Mouse (Mus musculus) limb, embryonic 11.5 days (tissue): Measurements from ENCODE around the gene Ngrn. TPM values are rescaled to one million over a fixed set of nuclear protein-coding genes. Genes with fewer than 3 reads are reported as not detected.

Experiments
- ATAC-seq: fragments of 200-750 bp; cut with Nextera tagmentation; 2 replicates; pipeline ENCODE4 v1.8.0; 2017; ENCODE audit warnings: low read depth; ENCODE audit not compliant: insufficient number of reproducible peaks, low FRiP score, low TSS enrichment
- DNase-seq: peaks from one replicate; pipeline ENCODE4 v3.0.0-alpha.2; 2015; ENCODE audit warnings: low spot score
- H3K27ac ChIP-seq: fragments of 300-500 bp; sonication (generic); replicated peaks from 2 replicates; pipeline ENCODE4 v1.5.1; 2014; ENCODE audit warnings: low read depth, mild to moderate bottlenecking, low read length
- H3K27me3 ChIP-seq: fragments of 300-500 bp; sonication (generic); 2 replicates; pipeline ENCODE4 v1.6.1; 2014; ENCODE audit warnings: mild to moderate bottlenecking, low read length, mixed read lengths; ENCODE audit not compliant: control insufficient read depth, insufficient read depth
- H3K36me3 ChIP-seq: fragments of 300-500 bp; sonication (generic); 2 replicates; pipeline ENCODE4 v1.6.1; 2014; ENCODE audit warnings: mild to moderate bottlenecking, low read length, moderate library complexity, mixed read lengths; ENCODE audit not compliant: control insufficient read depth, insufficient read depth
- H3K4me1 ChIP-seq: fragments of 300-500 bp; sonication (generic); 2 replicates; pipeline ENCODE4 v1.6.1; 2014; ENCODE audit warnings: low read length, mixed read lengths; ENCODE audit not compliant: control insufficient read depth, insufficient read depth
- H3K4me2 ChIP-seq: fragments of 300-500 bp; sonication (generic); 2 replicates; pipeline ENCODE4 v1.6.1; 2014; ENCODE audit warnings: low read depth, mild to moderate bottlenecking, moderate library complexity; ENCODE audit not compliant: severe bottlenecking
- H3K4me3 ChIP-seq: fragments of 300-500 bp; sonication (generic); 2 replicates; pipeline ENCODE4 v1.5.1; 2014; ENCODE audit warnings: low read depth, low read length
- H3K9ac ChIP-seq: fragments of 300-500 bp; sonication (generic); 2 replicates; pipeline ENCODE4 v1.6.1; 2014; ENCODE audit warnings: mild to moderate bottlenecking, low read length
- H3K9me3 ChIP-seq: fragments of 300-500 bp; sonication (generic); 2 replicates; pipeline ENCODE4 v1.6.1; 2016; ENCODE audit warnings: low read length; ENCODE audit not compliant: control insufficient read depth
- WGBS: fragments of 180-500 bp; shearing (Covaris S2); extraction: QIAGEN DNeasy Blood & Tissue Kit; methylation state at CpG from one replicate; pipeline ENCODE4 v1.1.7; 2014; 5-methylcytosine and 5-hydroxymethylcytosine counted together
- polyA plus RNA-seq: library from polyadenylated mRNA; unstranded; fragments of >200 nt; fragmentation: Nextera tagmentation; extraction: Ambion mirVana; gene quantifications from 2 replicates; pipeline ENCODE4 v1.2.1, GENCODE M21; 2014

Ngrn gene
- polyA plus RNA-seq, 1 experiment from 2014 or later, result 49.0 TPM

DNA sequence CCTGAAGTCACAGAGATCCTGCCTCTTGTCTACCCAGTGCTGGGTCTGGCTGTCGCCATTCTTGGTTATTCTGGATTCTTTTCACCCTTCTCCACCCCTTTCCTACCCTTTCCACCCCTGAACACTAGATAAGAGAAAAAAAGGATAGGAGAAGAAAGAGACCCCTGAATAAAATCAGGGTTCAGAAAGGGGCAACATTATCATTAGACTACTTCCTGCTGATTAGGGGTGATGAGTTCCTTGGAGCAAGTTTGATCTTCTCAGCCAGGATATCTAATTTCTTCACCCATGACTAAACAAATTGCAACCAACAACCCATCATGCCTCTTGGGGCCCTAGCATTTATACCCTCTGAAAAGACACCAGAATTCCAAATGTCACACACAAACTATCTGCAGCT lies 6.7 kb downstream of the Ngrn start:
- peaks cover 6% of the 10 kb centered on the region for H3K36me3 ChIP-seq
- no peak for ATAC-seq

DNA sequence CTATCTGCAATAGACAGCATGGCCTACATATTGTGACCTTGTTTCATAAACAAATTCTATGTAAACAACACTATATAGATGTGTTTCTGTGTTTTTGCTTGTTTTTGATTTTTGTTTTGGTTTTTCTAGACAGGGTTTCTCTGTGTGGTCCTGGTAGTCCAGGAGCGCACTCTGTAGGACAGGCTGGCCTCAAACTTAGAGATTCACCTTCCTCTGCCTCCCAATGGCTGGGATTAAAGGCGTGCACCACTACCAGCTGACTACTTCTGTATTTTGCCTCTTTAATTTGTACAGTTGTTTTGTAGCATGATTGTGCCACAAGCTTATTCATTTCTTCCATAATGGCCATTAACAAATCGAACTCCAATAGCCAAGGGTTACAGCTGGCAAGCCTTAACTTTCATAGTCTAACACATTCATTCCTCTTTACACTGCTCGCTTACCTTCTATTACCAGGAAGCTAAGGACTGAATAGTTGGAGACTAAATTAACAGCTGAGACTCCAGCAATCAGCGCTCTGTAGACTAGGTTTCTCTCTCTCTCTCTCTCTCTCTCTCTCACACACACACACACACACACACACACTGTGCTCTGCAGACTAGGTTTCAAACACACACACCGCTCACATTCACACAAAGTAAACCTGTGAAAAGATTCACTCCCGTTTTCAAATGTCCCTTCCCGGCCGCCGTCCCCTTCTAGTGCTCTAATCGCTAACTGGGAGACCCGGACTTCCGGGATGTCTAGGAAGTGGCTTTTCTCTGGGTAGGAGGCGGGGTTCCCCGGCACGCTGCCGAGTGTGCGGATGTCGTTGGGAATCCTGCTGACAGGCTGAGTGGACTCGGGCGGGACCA lies 8.1 kb downstream of the Ngrn start, which contains the start of gene Vps33b:
TSS of gene Vps33b (plus strand) at position 753 of the 854 bp plus-strand sequence.
- H3K36me3 ChIP-seq, result peaks cover 10% of the 10 kb centered on the region
- no peak within 1 kb of the TSS for H3K27ac ChIP-seq
- H3K9me3 ChIP-seq, result no peaks in the 10 kb centered on the region; the same call in 1 of the 2 replicates
- H3K4me1 ChIP-seq, result peaks cover 9% of the 10 kb centered on the region
- peak; percentile 95 for DNase-seq
- no peaks in the 10 kb centered on the region for H3K27me3 ChIP-seq
- H3K4me3 ChIP-seq, result peak within 1 kb of the TSS; percentile 75
- peak; percentile 62; the same call in 1 of the 2 replicates for ATAC-seq
- H3K4me2 ChIP-seq, result peak within 1 kb of the TSS; percentile 94
- 6% methylated on average over 21 of the region's 21 CpGs for WGBS
- H3K9ac ChIP-seq, result peak within 1 kb of the TSS; percentile 81

More for the DNA sequence above, 6.7 kb downstream of the Ngrn start:
- Histone ChIP-seq H3K27me3 (no peaks in the 10 kb centered on the region), H3K4me1 (peaks cover 9% of the 10 kb centered on the region), H3K9me3 (no peaks in the 10 kb centered on the region), H3K9ac (no peak overlapping the region), H3K4me2 (no peak overlapping the region), H3K27ac (no peak overlapping the region), H3K4me3 (no peak overlapping the region)
- WGBS, result 72% methylated on average over 1 of the region's 1 CpGs
- DNase-seq, result no peak

DNA sequence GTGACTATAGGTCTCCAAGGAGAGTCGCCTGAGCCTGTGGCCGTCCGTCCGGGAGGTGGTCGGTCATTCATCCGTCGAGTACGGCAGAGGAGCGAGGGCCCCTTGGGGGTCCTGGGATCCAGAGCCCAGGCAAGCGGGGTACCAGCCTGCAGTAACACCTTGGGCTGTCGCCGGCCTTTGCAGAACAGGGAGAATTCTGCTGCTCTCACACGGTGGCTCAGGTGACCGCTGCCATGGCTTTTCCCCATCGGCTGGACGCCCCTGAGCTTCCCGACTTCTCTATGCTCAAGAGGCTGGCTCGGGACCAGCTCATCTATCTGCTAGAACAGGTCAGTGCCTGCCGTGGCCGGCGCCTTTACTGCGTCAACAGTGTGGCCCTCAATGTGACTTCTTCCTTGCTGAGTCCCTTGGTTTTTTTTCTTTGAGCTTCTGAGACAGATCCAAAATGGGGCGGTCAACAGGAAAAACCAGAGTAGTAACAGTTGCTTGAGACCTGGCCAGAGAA lies 8.8 kb downstream of the Ngrn start:
- no peak for ATAC-seq
- no peak for DNase-seq

DNA sequence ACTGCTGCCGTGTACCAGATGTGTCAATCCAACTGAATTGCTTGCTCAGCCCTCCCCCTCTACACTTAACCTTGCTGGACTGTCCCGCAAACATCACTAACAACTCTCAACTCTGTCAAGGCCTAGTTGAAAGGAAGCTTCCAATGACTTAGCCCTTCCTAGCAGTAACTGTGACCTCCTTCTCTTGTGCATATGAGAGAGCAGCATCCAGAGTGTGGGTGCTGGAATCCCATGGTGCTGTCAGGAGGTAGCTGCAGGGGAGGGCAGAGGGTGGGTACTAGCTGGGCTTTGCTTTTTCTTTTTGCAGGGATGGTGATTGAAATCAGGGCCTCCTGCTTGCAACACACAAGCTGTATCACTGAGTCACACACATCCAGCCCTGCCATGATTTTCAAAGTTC lies 12.4 kb downstream of the Ngrn start:
- peaks cover 20% of the 10 kb centered on the region for H3K36me3 ChIP-seq
- DNase-seq (no peak), ATAC-seq (no peak)
- no peak overlapping the region for H3K9ac ChIP-seq
- no peaks in the 10 kb centered on the region for H3K27me3 ChIP-seq
- no peak overlapping the region for H3K4me2 ChIP-seq
- H3K9me3 ChIP-seq, result peaks cover 9% of the 10 kb centered on the region; the same call in 1 of the 2 replicates
- WGBS, result 86% methylated on average over 2 of the region's 2 CpGs
- no peak overlapping the region for H3K4me3 ChIP-seq
- no peak overlapping the region for H3K27ac ChIP-seq
- peaks cover 9% of the 10 kb centered on the region for H3K4me1 ChIP-seq

More for the DNA sequence above, 8.8 kb downstream of the Ngrn start:
- Histone ChIP-seq H3K9ac (peak overlapping the region; percentile 81), H3K4me3 (peak overlapping the region; percentile 75), H3K9me3 (peaks cover 5% of the 10 kb centered on the region; the same call in 1 of the 2 replicates), H3K27ac (no peak overlapping the region), H3K27me3 (no peaks in the 10 kb centered on the region), H3K4me1 (peaks cover 9% of the 10 kb centered on the region), H3K4me2 (peak overlapping the region; percentile 94), H3K36me3 (peaks cover 10% of the 10 kb centered on the region)
- WGBS, result 1% methylated on average over 23 of the region's 23 CpGs

GRCm38 (mm10) chr7:80276374-80276773 lies 15.4 kb downstream of the Ngrn start:
- Histone ChIP-seq H3K27ac (no peak overlapping the region), H3K36me3 (peaks cover 20% of the 10 kb centered on the region), H3K9ac (no peak overlapping the region), H3K4me2 (no peak overlapping the region), H3K4me1 (no peaks in the 10 kb centered on the region), H3K9me3 (peaks cover 9% of the 10 kb centered on the region; the same call in 1 of the 2 replicates), H3K27me3 (no peaks in the 10 kb centered on the region), H3K4me3 (no peak overlapping the region)
- ATAC-seq, result no peak
- 96% methylated on average over 4 of the region's 4 CpGs for WGBS
- no peak for DNase-seq

- DNase-seq (no peak), ATAC-seq (no peak)
- WGBS, result 82% methylated on average over 10 of the region's 10 CpGs
- no peaks in the 10 kb centered on the region for H3K27me3 ChIP-seq
- H3K36me3 ChIP-seq, result peaks cover 10% of the 10 kb centered on the region
- no peaks in the 10 kb centered on the region for H3K4me1 ChIP-seq
- no peak overlapping the region for H3K9ac ChIP-seq
- H3K9me3 ChIP-seq, result peaks cover 3% of the 10 kb centered on the region; the same call in 1 of the 2 replicates
- no peak overlapping the region for H3K4me3 ChIP-seq
- no peak overlapping the region for H3K27ac ChIP-seq
- no peak overlapping the region for H3K4me2 ChIP-seq
These were observed 19.0 kb downstream of the Ngrn start for GRCm38 (mm10) chr7:80280032-80280431.

GRCm38 (mm10) chr7:80280998-80281397 lies 20.0 kb downstream of the Ngrn start:
- H3K27ac ChIP-seq, result no peak overlapping the region
- 87% methylated on average over 2 of the region's 2 CpGs for WGBS
- DNase-seq (no peak), ATAC-seq (no peak)
- no peaks in the 10 kb centered on the region for H3K27me3 ChIP-seq
- no peak overlapping the region for H3K4me2 ChIP-seq
- H3K36me3 ChIP-seq, result peaks cover 8% of the 10 kb centered on the region; the same call in 1 of the 2 replicates
- no peaks in the 10 kb centered on the region for H3K9me3 ChIP-seq
- no peak overlapping the region for H3K4me3 ChIP-seq
- H3K4me1 ChIP-seq, result no peaks in the 10 kb centered on the region
- no peak overlapping the region for H3K9ac ChIP-seq

GRCm38 (mm10) chr7:80281646-80282045 lies 20.6 kb downstream of the Ngrn start:
- Histone ChIP-seq H3K27me3 (no peaks in the 10 kb centered on the region), H3K4me3 (no peak overlapping the region), H3K9ac (no peak overlapping the region), H3K36me3 (peaks cover 8% of the 10 kb centered on the region; the same call in 1 of the 2 replicates), H3K4me2 (no peak overlapping the region), H3K4me1 (no peaks in the 10 kb centered on the region), H3K27ac (no peak overlapping the region), H3K9me3 (no peaks in the 10 kb centered on the region)
- ATAC-seq, result no peak
- 88% methylated on average over 3 of the region's 3 CpGs for WGBS
- no peak for DNase-seq
